Mouse (Mus musculus) T-helper 2 cell (primary cell): ENCODE results near the gene Pla2g4b.

Source experiments
- in situ Hi-C: fragments of 300-600 bp; cut with MboI, MseI; formaldehyde crosslinking; loops from one replicate; pipeline ENCODE4 v1.15.1; 2025; ENCODE audit warnings: high pct_unique_total_duplicates

The Pla2g4b gene

GRCm38 (mm10) chr2:120032726-120033467, at the start of gene Pla2g4b:
Gene Pla2g4b, plus strand, starts transcription at chr2:120033417.
- in situ Hi-C loops: no loop called here

GRCm38 (mm10) chr2:119985871-119986270, 47.3 kb upstream of the Pla2g4b start:
- in situ Hi-C loops: no loop called here

- in situ Hi-C loops: no loop called here
Observed at GRCm38 (mm10) chr2:119986369-119986768, 46.8 kb upstream of the Pla2g4b start.

- in situ Hi-C loops: no loop called here
Observed at GRCm38 (mm10) chr2:119987441-119987840, 45.8 kb upstream of the Pla2g4b start.

GRCm38 (mm10) chr2:119988952-119989351, 44.3 kb upstream of the Pla2g4b start:
- in situ Hi-C loops: no loop called here

GRCm38 (mm10) chr2:119990881-119991280, 42.3 kb upstream of the Pla2g4b start:
- in situ Hi-C loops: no loop called here

GRCm38 (mm10) chr2:119992349-119992748, 40.9 kb upstream of the Pla2g4b start:
- in situ Hi-C loops: no loop called here

- in situ Hi-C loops: no loop called here
Observed at GRCm38 (mm10) chr2:119993515-119993914, 39.7 kb upstream of the Pla2g4b start.

- in situ Hi-C loops: no loop called here
Observed at GRCm38 (mm10) chr2:119994839-119995238, 38.4 kb upstream of the Pla2g4b start.

GRCm38 (mm10) chr2:119995391-119996281, 37.6 kb upstream of the Pla2g4b start:
- in situ Hi-C loops: no loop called here

- in situ Hi-C loops: no loop called here
Observed at GRCm38 (mm10) chr2:119997354-119997753, 35.9 kb upstream of the Pla2g4b start.

GRCm38 (mm10) chr2:119999731-120000130, 33.5 kb upstream of the Pla2g4b start:
- in situ Hi-C loops: no loop called here

GRCm38 (mm10) chr2:120000882-120001584, 32.2 kb upstream of the Pla2g4b start:
- in situ Hi-C loops: no loop called here

GRCm38 (mm10) chr2:120001956-120002355, 31.3 kb upstream of the Pla2g4b start:
- in situ Hi-C loops: no loop called here

GRCm38 (mm10) chr2:120003970-120004369, 29.2 kb upstream of the Pla2g4b start:
- in situ Hi-C loops: no loop called here

- in situ Hi-C loops: loop anchor here (5.0 kb wide), 1 partner anchor 34 kb away; the partner anchor contains the start of gene Mapkbp1
Observed at GRCm38 (mm10) chr2:120006696-120007095, 26.5 kb upstream of the Pla2g4b start.

GRCm38 (mm10) chr2:120007680-120008210, 25.5 kb upstream of the Pla2g4b start:
- in situ Hi-C loops: loop anchor here (5.0 kb wide), 1 partner anchor 35 kb away; the partner anchor contains the start of gene Mapkbp1

GRCm38 (mm10) chr2:120008672-120009071, 24.5 kb upstream of the Pla2g4b start:
- in situ Hi-C loops: loop anchor here (5.0 kb wide), 1 partner anchor 36 kb away; the partner anchor contains the start of gene Mapkbp1

GRCm38 (mm10) chr2:120011462-120012200, 21.6 kb upstream of the Pla2g4b start:
- in situ Hi-C loops: no loop called here

GRCm38 (mm10) chr2:120012924-120013323, 20.3 kb upstream of the Pla2g4b start:
- in situ Hi-C loops: no loop called here
